Mouse (Mus musculus) thymus, adult 2 months (tissue): ENCODE data around the gene Nuak2. TPM values are rescaled to one million over a fixed set of nuclear protein-coding genes. Genes with fewer than 3 reads are reported as not detected.

ENCODE experiments used
- DNase-seq: peaks from one replicate; pipeline ENCODE4 v3.0.0; 2021
- H3K27ac ChIP-seq: fragments of 200-500 bp; 2 replicates; pipeline ENCODE4 v1.5.1; 2012; ENCODE audit warnings: low read length, control low read depth; ENCODE audit not compliant: control insufficient read depth, insufficient read depth
- H3K27me3 ChIP-seq: fragments of 200-500 bp; 2 replicates; pipeline ENCODE4 v1.6.1; 2012; ENCODE audit warnings: mild to moderate bottlenecking, low read length, moderate library complexity, mixed read lengths; ENCODE audit not compliant: control insufficient read depth, insufficient read depth
- H3K36me3 ChIP-seq: fragments of 200-500 bp; 2 replicates; pipeline ENCODE4 v1.6.1; 2012; ENCODE audit warnings: mild to moderate bottlenecking, low read length, moderate library complexity; ENCODE audit not compliant: control insufficient read depth, insufficient read depth
- H3K4me1 ChIP-seq: fragments of 200-500 bp; replicated peaks from 2 replicates; pipeline ENCODE4 v1.6.1; 2012; ENCODE audit warnings: low read length; ENCODE audit not compliant: control insufficient read depth, insufficient read depth
- H3K4me3 ChIP-seq: fragments of 200-500 bp; 2 replicates; pipeline ENCODE4 v1.5.1; 2012; ENCODE audit warnings: mild to moderate bottlenecking, low read length, control low read depth, moderate library complexity; ENCODE audit not compliant: control insufficient read depth, insufficient read depth
- CTCF ChIP-seq: fragments of 200-500 bp; IDR thresholded peaks from 2 replicates; pipeline ENCODE4 v1.5.1; 2012; ENCODE audit warnings: mild to moderate bottlenecking, control low read depth, low read length, moderate library complexity, borderline replicate concordance; ENCODE audit not compliant: control insufficient read depth, poor library complexity, insufficient read depth; ENCODE audit errors: extremely low read depth
- POLR2A ChIP-seq: fragments of 200-500 bp; IDR thresholded peaks from 2 replicates; pipeline ENCODE4 v1.6.1; 2012; ENCODE audit warnings: mild to moderate bottlenecking, low read length, control low read depth, moderate library complexity; ENCODE audit not compliant: control insufficient read depth, poor library complexity, insufficient read depth; ENCODE audit errors: extremely low read depth
- WGBS: fragments of 180-500 bp; shearing (Covaris S2); methylation state at CpG from one replicate; pipeline ENCODE4 v1.1.7; 2018; 5-methylcytosine and 5-hydroxymethylcytosine counted together
- polyA plus RNA-seq: library from polyadenylated mRNA; depleted of rRNA; stranded (reverse); fragments of >200 nt; gene quantifications from 2 replicates; pipeline ENCODE4 v1.2.3, GENCODE M21; 2012

The Nuak2 gene
- polyA plus RNA-seq, 1 experiment, result 5.6 TPM

DNA sequence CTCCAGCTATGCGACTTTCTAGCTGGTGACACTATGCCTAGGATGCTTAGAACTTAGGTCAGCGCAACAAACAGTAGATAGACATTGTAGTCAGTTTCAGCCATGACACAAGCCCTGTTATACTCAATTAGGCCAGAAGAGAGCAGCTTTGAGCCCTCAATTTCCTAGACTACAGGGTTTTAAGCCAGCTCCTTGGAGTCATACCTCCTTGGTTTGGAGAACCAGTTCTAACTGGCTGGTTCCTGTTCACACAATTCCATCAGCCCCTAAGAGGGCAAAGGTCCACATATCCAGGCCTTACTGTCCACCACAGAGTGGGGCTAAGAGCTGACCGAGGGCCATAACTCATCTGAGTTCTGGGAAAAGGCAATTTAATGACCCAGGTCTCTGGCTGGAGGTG lies 3.2 kb upstream of the Nuak2 start:
- TF ChIP-seq POLR2A, result no peak
- TF ChIP-seq CTCF, result no peak
- WGBS, result 74% methylated on average over 3 of the region's 3 CpGs

DNA sequence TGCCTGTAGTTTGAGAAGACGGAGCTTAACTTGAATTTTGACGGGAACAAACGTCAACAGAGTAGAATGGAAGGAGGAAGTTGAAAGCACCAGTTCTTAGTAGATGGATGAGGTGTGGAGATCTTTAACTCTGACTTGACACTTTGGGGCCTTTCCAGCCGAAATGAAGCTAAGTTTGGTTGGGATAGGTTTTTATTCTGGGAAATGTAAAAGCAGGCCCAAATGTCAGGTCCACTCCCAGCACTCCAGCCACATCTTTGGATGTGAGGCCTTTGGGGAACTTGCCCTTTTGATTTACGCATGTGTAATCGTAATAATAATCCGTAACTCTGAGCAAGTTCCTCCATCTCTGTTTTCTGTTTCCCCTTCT lies 684 bp downstream of the Nuak2 start:
- H3K36me3 ChIP-seq, result no peaks in the 10 kb centered on the region
- H3K4me1 ChIP-seq, result no peaks in the 10 kb centered on the region; the same call in 1 of the 2 replicates
- WGBS, result 22% methylated on average over 7 of the region's 7 CpGs
- no peaks in the 10 kb centered on the region; the same call in 1 of the 2 replicates for H3K27me3 ChIP-seq
- TF ChIP-seq POLR2A (no peak), CTCF (no peak)
- H3K27ac ChIP-seq, result no peak overlapping the region
- peak overlapping the region; percentile 54 for H3K4me3 ChIP-seq
- DNase-seq, result no peak

More for the DNA sequence above, 3.2 kb upstream of the Nuak2 start:
- Histone ChIP-seq H3K27me3 (no peaks in the 10 kb centered on the region; the same call in 1 of the 2 replicates), H3K4me1 (peaks cover 5% of the 10 kb centered on the region; the same call in 1 of the 2 replicates), H3K27ac (no peak overlapping the region), H3K36me3 (no peaks in the 10 kb centered on the region), H3K4me3 (no peak overlapping the region)
- peak; percentile 49 for DNase-seq

DNA sequence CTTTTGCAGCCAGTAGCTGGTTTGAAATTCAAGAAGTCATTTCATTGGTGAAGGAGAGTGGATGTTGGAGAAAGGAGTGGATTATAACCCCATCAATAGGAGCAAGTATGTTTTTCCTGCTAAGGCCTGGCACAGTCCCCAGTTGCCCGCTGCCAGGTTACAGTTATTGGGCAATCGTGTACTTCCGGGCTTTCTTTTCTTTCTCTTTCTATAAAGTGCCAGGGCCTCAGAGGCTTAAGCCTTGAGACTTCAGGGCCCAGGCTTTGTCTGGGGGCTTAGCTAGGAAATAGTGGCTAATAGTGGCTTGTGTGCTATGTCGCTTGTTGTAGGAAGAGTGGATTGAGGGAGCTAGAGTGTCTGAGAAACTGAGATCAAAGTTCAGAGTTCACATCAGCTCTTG lies 1.5 kb downstream of the Nuak2 start:
- no peak for DNase-seq
- H3K27me3 ChIP-seq, result no peaks in the 10 kb centered on the region; the same call in 1 of the 2 replicates
- no peak overlapping the region for H3K4me3 ChIP-seq
- H3K27ac ChIP-seq, result no peak overlapping the region
- H3K4me1 ChIP-seq, result no peaks in the 10 kb centered on the region; the same call in 1 of the 2 replicates
- 31% methylated on average over 4 of the region's 4 CpGs for WGBS
- no peaks in the 10 kb centered on the region for H3K36me3 ChIP-seq
- TF ChIP-seq POLR2A (no peak), CTCF (no peak)

DNA sequence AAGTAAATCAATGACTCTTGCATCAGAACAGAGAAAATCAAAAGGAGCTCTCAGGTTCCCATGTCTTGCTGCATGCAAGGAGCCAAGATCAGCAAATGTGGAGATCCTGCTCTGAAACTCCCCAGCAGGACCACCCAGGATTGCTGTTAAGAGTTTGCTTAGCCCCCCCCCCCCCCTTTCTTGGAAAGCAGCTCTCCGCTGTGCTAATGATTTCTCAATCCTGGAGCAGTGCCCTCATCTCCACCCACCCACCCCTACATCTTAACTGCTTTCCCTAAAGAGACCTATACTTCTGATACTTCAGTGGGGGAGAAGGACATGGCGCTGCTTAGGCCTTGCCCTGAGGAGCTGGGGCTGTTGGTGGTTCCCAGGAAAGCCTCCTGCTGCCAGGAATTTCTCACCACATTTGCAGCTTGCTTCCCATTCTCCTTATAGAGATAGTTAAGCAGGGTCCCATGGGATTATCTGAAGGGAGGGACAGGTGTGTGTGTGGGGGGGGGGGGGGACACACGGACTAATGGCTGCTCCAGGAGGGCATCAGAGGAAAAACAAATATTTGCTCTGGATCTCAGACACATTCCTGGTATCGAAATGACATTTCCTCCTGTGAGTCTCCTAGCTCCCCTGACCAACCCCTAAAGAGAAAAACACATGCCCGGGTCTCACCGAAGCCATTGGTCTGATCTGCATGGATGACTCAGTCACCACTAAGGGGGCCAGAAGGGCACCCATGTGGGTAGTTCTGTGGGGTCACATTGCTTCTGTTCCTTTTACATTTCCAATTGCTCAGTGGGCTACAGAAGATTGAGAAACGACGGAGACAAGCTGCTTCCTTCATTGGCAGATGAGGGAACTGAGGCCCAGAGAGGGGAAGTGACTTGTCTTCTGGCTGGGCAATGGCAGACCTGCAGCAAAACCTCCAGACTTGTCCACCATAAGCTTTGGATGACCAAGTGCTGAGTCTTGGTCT lies 2.3 kb downstream of the Nuak2 start:
- TF ChIP-seq CTCF, result no peak
- TF ChIP-seq POLR2A, result no peak
- WGBS, result 69% methylated on average over 8 of the region's 8 CpGs
- H3K4me3 ChIP-seq, result no peak overlapping the region

DNA sequence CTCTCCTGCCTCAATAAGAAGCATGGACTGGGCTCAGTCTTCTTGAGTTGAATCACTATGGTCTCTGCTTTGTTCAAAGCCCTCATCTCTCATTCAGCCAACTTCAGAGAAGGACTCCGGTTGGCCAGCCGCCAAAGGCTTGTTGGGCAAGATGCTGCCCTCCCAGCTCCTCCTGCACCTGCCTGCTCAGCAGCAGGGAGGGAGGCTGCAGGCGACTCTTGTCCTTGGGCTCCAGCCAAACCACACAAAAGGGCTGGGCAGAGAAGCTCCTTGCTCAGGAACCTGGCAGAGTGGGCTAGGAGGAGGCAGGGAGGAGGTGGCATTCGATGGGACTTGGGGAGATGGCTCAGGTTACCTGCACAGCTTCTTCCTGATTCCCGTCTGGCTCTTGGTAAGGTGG lies 3.3 kb downstream of the Nuak2 start:
- Histone ChIP-seq H3K4me1 (no peaks in the 10 kb centered on the region; the same call in 1 of the 2 replicates), H3K36me3 (no peaks in the 10 kb centered on the region), H3K27ac (no peak overlapping the region), H3K27me3 (no peaks in the 10 kb centered on the region; the same call in 1 of the 2 replicates), H3K4me3 (no peak overlapping the region)
- no peak for DNase-seq
- 30% methylated on average over 5 of the region's 5 CpGs for WGBS
- TF ChIP-seq CTCF (no peak), POLR2A (no peak)

More for the DNA sequence above, 2.3 kb downstream of the Nuak2 start:
- no peaks in the 10 kb centered on the region; the same call in 1 of the 2 replicates for H3K27me3 ChIP-seq
- H3K36me3 ChIP-seq, result no peaks in the 10 kb centered on the region
- no peak overlapping the region for H3K27ac ChIP-seq
- no peaks in the 10 kb centered on the region; the same call in 1 of the 2 replicates for H3K4me1 ChIP-seq
- no peak for DNase-seq

DNA sequence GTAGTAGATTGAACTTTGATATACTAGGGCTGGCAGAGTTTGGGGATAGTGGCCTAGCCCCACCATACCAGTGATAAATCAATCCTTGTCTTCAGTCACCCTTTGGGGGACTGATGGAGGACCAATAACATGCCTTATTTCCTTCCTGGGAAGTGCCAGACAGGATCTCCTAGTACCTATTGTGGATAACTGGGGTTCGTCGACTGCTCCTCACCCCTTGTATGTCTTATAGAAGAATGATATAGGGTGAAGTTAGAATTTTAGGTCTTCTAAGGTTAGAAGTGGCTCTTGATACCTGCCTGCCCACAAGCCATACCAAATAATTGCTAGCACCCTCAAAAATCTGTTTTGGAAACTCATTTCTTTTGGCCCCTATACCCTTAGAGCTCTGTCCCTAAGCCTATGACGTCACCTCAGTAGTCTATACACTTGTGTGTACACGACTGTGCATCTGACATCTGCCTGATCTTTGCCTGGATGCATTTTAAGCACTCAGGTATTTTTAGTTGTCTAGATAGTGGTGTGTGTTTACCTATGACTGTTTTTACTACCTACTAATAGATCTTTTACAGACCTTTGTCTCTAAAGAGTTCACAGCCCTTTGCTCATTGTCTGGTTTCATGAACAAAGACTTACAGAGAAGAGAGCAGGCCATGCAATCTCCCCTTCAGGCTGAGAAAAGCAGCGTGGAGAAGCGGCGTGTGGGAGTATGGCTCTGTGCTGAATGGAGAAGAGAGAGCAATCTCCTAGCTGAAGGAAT lies 6.1 kb downstream of the Nuak2 start:
- 92% methylated on average over 7 of the region's 7 CpGs for WGBS
- DNase-seq, result no peak
- Histone ChIP-seq H3K36me3 (no peaks in the 10 kb centered on the region), H3K27me3 (no peaks in the 10 kb centered on the region), H3K4me1 (no peaks in the 10 kb centered on the region; the same call in 1 of the 2 replicates), H3K27ac (no peak overlapping the region), H3K4me3 (no peak overlapping the region)
- no peak for TF ChIP-seq POLR2A
- no peak for TF ChIP-seq CTCF
